ENCODE assay signal across 8 mouse cellular contexts in genomic region chr10:41887080-41887821, GRCm38 (mm10).
A peak's percentile ranks its signal among the peaks of the same experiment; 100 is the strongest.
DNase-seq lines count a peak whose midpoint lies in the region; ATAC-seq lines count a peak whose summit lies in the region.

No protein-coding gene starts in this region.

- peak overlapping the region; percentile 91 for H3K27ac ChIP-seq in hindbrain, embryonic 15.5 days (replicated peaks)

- DNase-seq in WW6 (ENCODE audit: low read depth, low spot score): peak; percentile 78
- DNase-seq in cerebellum, postnatal 36 days: peak; percentile 96 to 99
- DNase-seq in frontal cortex, postnatal 36 days (ENCODE audit: low spot score in 2 of 2): peak; percentile 88 to 89
- peak; percentile 85 for DNase-seq in left cerebral cortex, adult 11 months (ENCODE audit: low spot score)
- peak; percentile 98 for DNase-seq in lung, postnatal 36 days
- peak; percentile 98 for DNase-seq in retina, embryonic 14.5 days (ENCODE audit: low spot score)
- DNase-seq in thymus, postnatal 36 days: peak; percentile 94

- no peaks in the 10 kb centered on the region for H3K9me3 ChIP-seq in hindbrain, embryonic 15.5 days

- H3K4me2 ChIP-seq in hindbrain, embryonic 15.5 days: peak overlapping the region; percentile 61

- ATAC-seq in hindbrain, embryonic 15.5 days (ENCODE audit: low FRiP score, low read depth): peak; percentile 98

- H3K4me3 ChIP-seq in hindbrain, embryonic 15.5 days: peak overlapping the region; percentile 56

- H3K27me3 ChIP-seq in hindbrain, embryonic 15.5 days: no peaks in the 10 kb centered on the region

- peak overlapping the region; percentile 72 for H3K9ac ChIP-seq in hindbrain, embryonic 15.5 days

- no peaks in the 10 kb centered on the region for H3K36me3 ChIP-seq in hindbrain, embryonic 15.5 days

- peaks cover 27% of the 10 kb centered on the region for H3K4me1 ChIP-seq in hindbrain, embryonic 15.5 days (replicated peaks)

- WGBS in hindbrain, embryonic 15.5 days: under 1% methylated on average over 54 of the region's 65 CpGs

Comparison
In these comparisons a context has a peak if more than half of its experiments do, and no peak if none do; other contexts are left out.
1. Peak in every context shown above with its lines: DNase-seq, ATAC-seq, H3K4me3 ChIP-seq and H3K27ac ChIP-seq.